Mouse (Mus musculus): ENCODE measurements around the gene Hist1h2ai.
A peak's percentile ranks its signal among the peaks of the same experiment; 100 is the strongest.
"Not testable (repeated sequence)": the region's sequence is repeated elsewhere in the genome, so short reads cannot be mapped to it uniquely, and the experiment has no call there.

The Hist1h2ai gene

GRCm38 (mm10) chr13:21715864-21716539 lies at the start of gene Hist1h2ai, which contains the start of gene Hist1h2bl:
Hist1h2ai (plus strand) TSS chr13:21716422.
Hist1h2bl (minus strand) TSS chr13:21716143.
- peak; percentile 57 to 71 for DNase-seq (ENCODE audit: low read depth in 2 of 2, low spot score in 2 of 2)

- DNase-seq (ENCODE audit: low read depth in 2 of 2, low spot score in 2 of 2) = no peak
Measured at GRCm38 (mm10) chr13:21677305-21677704, 38.9 kb upstream of the Hist1h2ai start, which contains the start of gene Olfr1360. Olfr1360 (minus strand) TSS chr13:21677405.

GRCm38 (mm10) chr13:21697811-21698210 lies 18.4 kb upstream of the Hist1h2ai start, which contains the start of gene Olfr1359:
Olfr1359 (plus strand) TSS chr13:21698111.
- no peak for DNase-seq (ENCODE audit: low read depth in 2 of 2, low spot score in 2 of 2)

- DNase-seq (ENCODE audit: low read depth in 2 of 2, low spot score in 2 of 2) = no peak
Measured at GRCm38 (mm10) chr13:21706669-21707068, 9.6 kb upstream of the Hist1h2ai start.

GRCm38 (mm10) chr13:21710031-21710711 lies 6.1 kb upstream of the Hist1h2ai start:
- peak; percentile 85 to 88 for DNase-seq (ENCODE audit: low read depth in 2 of 2, low spot score in 2 of 2)

GRCm38 (mm10) chr13:21710821-21711525 lies 5.2 kb upstream of the Hist1h2ai start:
- DNase-seq (ENCODE audit: low read depth in 2 of 2, low spot score in 2 of 2) = peak; percentile 92

GRCm38 (mm10) chr13:21711698-21712097 lies 4.5 kb upstream of the Hist1h2ai start:
- no peak for DNase-seq (ENCODE audit: low read depth in 2 of 2, low spot score in 2 of 2)

GRCm38 (mm10) chr13:21714725-21715124 lies 1.5 kb upstream of the Hist1h2ai start:
- peak; percentile 42 to 64 for DNase-seq (ENCODE audit: low read depth in 2 of 2, low spot score in 2 of 2)

GRCm38 (mm10) chr13:21715131-21715863 lies 925 bp upstream of the Hist1h2ai start:
- DNase-seq (ENCODE audit: low read depth in 2 of 2, low spot score in 2 of 2) = no peak

- not testable (repeated sequence) for DNase-seq (ENCODE audit: low read depth in 2 of 2, low spot score in 2 of 2)
Measured at GRCm38 (mm10) chr13:21716540-21717391, 544 bp downstream of the Hist1h2ai start.

- peak; percentile 56 to 77 for DNase-seq (ENCODE audit: low read depth in 2 of 2, low spot score in 2 of 2)
Measured at GRCm38 (mm10) chr13:21717397-21718357, 1.5 kb downstream of the Hist1h2ai start, which contains the start of gene Hist1h3h. Hist1h3h (plus strand) TSS chr13:21717659.

- DNase-seq (ENCODE audit: low read depth in 2 of 2, low spot score in 2 of 2) = no peak
Measured at GRCm38 (mm10) chr13:21718381-21719080, 2.3 kb downstream of the Hist1h2ai start.

- not testable (repeated sequence) for DNase-seq (ENCODE audit: low read depth in 2 of 2, low spot score in 2 of 2)
Measured at GRCm38 (mm10) chr13:21721107-21721756, 5.0 kb downstream of the Hist1h2ai start.

GRCm38 (mm10) chr13:21721757-21722372 lies 5.6 kb downstream of the Hist1h2ai start, which contains the start of gene Hist1h2bm:
Hist1h2bm (plus strand) TSS chr13:21722044.
- peak in 1 of 2 experiments; percentile 57 for DNase-seq (ENCODE audit: low read depth in 2 of 2, low spot score in 2 of 2)

GRCm38 (mm10) chr13:21722373-21722925 lies 6.2 kb downstream of the Hist1h2ai start:
- DNase-seq (ENCODE audit: low read depth in 2 of 2, low spot score in 2 of 2) = no peak

GRCm38 (mm10) chr13:21722993-21723836 lies 7.0 kb downstream of the Hist1h2ai start:
- DNase-seq (ENCODE audit: low read depth in 2 of 2, low spot score in 2 of 2) = no peak
